Mouse (Mus musculus) left cerebral cortex, adult 8-10 months (tissue): ENCODE results near the gene Wfdc18. TPM values are rescaled to one million over a fixed set of nuclear protein-coding genes. Genes with fewer than 3 reads are reported as not detected.

ENCODE experiments used
- DNase-seq, 2 experiments: peaks; one replicate each; pipeline ENCODE4 v3.0.0; 2022; ENCODE audit warnings: low spot score in 2 of 2
- total RNA-seq, 4 experiments: library from RNA; stranded (reverse); gene quantifications; 2 replicates each; pipeline ENCODE4 v1.2.4; 2022

Wfdc18 gene
- total RNA-seq: 1 to 10 TPM in 2 of 4 experiments, under 1 TPM in 1, not detected in 1; 0.98 to 1.9 (median 1.9) TPM

DNA sequence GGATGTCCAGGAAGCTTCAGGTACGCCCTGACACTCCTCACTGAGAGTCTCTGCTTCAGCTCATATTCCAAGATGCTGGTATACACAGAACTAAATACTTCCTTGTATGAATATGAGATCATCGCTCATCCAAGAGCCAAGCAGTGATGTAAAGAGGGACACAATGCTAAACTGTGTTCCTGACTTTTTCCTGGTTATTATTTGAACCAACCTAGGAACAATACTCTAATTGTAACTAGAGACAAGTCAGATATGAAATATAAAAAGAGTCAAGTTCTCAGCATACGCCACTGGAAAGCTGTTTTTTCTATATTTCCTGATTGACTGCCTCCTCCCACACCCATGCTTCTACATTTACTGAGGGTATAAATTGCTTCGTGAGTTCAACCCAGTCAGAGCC, at the start of gene Wfdc18:
TSS of gene Wfdc18 (plus strand) at position 301 of the 400 bp plus-strand sequence.
- DNase-seq: no peak

DNA sequence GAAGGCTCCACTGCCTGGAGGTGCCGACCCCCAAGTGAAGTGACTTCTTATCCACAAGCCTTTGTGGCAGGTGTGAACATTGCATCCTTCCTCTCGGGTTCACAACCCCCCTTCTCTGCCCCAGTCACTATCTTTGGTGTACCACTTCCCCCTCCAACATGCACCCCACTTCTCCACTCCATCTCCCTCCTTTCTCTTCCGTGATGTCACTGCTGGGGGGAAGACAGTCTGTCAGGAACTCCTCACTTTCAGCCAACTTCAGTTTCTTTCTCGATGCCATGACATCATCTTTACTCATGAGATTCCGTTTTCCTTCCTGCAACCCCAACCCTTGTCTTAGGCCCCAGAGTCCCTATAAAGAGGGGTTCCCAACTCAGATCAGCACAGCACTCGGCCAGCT, 46.6 kb upstream of the Wfdc18 start, which contains the start of gene Ccl4:
TSS of gene Ccl4 (plus strand) at position 381 of the 400 bp plus-strand sequence.
- no peak for DNase-seq

DNA sequence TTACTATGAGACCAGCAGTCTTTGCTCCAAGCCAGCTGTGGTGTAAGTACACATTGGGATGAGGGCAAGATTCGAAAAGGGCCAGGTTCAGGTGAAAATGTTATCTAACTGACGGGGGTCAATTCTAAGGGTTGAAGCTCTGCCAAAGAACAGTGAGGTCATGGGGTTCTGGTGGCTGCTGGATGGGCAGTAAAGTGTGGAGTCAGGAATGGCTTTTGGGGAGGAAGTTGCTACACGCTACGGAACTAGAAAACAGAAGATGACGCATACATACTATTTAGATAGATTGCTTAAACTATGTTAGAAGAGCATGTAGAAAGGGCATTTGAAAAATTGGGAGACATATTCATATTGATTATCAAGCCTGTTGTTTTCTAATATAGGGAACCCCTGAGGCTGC, 45.3 kb upstream of the Wfdc18 start:
- no peak for DNase-seq

DNA sequence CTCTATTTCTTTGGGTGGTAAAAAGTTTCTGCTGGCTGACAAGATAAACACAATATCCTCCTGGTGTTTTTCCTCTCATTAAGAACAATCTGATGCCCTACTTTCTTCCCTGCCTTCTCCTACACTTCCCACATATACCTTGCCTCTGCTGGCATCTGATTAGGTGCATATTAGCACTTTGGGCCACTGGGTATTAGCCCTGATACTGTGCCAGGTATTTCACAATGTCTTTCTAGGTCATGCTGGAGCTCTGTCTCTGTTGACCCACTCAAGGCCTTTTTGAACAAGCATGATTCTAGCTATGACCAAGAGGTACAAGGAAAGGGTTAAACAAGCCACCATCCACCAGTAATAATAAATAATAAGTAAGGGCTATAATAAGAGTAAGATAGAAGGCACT, 37.1 kb upstream of the Wfdc18 start:
- no peak for DNase-seq

DNA sequence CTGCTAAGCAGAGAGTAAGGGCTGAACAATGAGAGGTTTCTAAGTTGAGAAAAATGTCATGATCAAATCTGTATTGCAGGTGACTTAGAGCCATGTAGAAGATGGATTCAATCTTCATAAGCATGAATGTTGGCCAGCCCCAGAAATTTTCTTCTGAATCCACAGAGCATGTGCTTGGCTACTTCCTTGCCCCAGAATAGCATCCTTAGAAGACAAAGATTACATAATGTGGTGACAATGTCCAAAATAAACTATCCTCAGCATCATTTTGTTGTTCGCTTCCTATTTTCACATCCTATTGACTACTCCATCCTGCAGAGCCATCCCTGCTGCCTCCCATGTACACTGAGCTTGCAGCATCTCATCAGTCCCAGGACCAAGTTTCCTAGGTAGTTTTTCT, 33.1 kb upstream of the Wfdc18 start:
- no peak for DNase-seq

DNA sequence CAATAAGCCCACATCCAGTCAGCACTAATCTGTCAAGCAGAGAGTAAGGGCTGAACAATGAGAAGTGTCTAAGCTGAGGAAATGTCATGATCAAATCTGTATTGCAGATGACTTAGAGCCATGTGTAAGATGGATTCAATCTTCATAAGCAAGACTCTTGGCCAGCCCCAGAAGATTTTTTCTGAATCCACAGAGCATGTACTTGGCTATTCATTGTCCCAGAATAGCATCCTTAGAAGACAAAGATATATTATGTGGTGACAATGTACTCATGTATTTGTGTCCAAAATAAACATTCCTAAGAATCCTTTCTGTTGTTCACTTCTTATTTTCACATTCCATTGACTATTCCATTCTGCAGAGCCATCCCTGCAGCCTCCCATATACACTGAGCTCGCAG, 18.9 kb upstream of the Wfdc18 start:
- no peak for DNase-seq

DNA sequence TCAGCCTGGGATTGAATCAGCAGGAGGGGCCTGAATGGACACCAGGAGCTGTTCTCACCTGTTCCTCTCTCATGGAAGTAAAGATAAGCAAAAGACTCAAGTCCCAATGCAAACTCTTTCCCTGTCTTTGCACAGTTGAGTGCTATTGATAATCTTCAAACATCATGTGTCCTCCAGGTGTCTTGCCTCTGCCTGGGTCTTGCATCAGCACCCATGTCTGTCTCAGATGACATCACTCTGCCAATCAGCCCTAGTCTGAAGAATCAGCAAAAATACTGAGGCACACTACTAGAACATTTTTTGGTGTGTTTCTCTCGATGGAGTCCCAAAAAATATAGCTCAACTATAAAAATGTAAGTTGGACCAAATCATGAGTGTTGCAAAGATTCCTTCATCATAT, 16.8 kb upstream of the Wfdc18 start:
- no peak for DNase-seq

DNA sequence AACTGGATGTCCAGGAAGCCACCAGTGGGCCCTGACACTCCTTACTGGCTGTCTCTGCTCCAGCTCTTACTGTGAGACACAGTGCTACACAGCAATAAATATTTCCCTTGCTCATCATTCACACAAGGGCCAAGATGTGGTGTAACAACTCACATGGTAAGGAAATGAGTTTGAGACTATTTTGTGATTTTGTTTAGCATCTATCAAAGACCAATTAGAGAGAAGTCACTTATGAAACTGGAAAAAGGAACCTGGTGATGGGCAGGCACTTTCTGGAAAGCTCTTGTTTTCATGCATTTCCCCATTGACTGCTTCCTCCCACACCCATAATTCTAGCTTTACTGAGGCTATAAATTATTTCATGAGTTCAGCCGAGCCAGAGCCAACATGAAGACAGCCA, 5.1 kb upstream of the Wfdc18 start, which contains the start of gene Wfdc17:
TSS of gene Wfdc17 (plus strand) at position 287 of the 400 bp plus-strand sequence.
- DNase-seq: no peak

DNA sequence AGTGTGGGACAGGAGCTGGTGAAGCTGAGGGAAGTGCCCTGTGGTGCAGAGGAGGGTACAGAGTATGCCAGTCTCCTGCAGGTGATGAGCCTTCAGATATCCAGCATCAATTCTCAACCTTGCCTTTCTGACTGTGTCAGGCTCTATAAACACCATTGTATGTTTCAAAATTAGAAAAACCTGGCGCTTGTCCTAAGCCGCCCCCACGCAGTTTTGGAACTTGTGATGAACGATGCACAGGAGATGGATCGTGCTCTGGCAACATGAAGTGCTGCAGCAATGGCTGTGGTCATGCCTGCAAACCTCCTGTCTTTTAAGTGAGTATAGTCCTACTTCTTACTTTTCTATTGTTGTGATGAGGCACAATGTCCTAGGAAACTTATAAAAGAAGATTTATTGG, 868 bp downstream of the Wfdc18 start:
- DNase-seq: peak in 1 of 2 experiments; percentile 10

DNA sequence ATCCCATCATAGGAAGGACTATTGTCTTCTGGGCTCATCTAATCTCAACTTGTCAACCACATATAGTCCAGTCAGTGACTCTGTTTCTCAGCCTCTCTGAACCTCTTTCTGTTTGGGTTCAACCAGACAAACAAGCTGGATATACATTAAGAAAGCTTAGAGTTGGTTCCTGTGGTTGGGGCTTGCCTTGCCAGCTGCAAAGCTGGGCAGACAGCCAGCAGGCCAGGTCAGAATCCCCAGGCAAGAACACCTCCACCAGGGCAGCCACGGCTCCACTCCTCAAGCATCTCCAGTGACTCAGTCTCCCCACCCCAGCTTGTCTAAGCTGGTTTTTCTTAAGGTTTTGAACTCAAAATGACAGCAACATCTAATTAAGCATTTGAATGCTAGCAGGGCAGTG, 3.9 kb downstream of the Wfdc18 start:
- DNase-seq: no peak

DNA sequence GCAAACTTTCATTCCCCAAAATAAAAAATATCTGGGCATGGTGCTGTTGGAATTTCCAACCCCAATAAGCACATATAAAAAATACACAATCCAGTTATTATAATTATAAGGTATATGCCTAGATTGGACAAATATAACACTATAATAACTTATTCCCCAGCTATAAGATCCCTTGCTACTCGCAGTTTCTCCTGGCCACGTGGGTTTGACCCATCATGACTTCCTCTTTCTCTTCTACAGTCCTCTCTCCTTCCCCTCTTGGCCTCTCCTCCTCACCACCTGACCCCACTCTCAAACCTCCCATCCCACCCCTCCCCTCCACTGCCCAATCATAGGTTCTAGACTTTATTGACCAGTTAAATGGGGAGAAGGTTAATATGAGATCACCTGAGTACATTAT, 5.1 kb downstream of the Wfdc18 start:
- no peak for DNase-seq

DNA sequence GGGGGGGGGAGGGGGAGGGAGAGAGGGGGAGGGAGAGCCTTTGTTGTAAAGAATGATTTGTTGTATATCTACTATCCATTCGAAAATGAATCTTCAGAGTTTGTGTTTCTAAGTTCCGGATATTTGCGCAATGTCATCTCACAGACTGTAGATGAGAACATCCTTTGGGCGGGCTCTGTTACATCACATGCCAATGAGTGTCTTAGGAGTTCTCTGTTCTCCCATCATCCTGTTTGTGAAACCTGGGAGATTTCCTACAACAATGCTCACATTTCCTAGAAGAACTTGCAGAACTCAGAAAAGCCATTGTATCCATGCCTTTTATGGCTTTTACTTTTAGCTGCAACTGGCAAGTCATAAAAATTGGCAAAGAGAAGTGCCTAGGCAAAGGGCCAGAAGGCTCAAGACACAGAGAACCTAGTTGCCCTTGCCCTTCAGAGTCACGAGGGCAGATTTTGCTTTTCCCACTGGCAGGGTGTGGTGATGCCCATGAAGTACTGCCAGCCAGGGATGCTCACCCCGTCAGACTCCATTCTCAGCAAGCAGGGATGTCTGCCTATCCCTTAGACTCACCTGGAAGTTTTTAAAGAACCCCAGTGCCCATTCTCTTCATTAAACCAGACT, 8.3 kb downstream of the Wfdc18 start:
- DNase-seq: no peak

DNA sequence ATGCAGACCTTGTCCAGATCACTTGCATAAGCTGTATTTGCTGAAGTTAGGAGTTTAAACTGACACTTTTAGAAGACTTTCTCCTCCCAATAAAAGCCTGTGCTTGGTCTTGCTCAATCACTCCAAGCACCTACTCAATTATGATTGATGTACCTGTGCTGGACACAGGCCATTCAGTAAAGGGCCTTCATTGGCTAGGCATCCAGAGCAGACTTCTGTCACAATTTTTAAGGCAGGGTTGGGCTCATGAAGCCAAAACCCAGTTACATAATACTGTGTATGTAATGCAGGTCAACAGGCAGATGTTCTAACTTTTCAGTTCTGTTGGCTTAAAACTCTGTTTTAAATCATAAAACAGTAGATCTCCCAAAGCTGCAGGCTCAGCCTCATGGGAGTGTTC, 12.0 kb downstream of the Wfdc18 start:
- no peak for DNase-seq

DNA sequence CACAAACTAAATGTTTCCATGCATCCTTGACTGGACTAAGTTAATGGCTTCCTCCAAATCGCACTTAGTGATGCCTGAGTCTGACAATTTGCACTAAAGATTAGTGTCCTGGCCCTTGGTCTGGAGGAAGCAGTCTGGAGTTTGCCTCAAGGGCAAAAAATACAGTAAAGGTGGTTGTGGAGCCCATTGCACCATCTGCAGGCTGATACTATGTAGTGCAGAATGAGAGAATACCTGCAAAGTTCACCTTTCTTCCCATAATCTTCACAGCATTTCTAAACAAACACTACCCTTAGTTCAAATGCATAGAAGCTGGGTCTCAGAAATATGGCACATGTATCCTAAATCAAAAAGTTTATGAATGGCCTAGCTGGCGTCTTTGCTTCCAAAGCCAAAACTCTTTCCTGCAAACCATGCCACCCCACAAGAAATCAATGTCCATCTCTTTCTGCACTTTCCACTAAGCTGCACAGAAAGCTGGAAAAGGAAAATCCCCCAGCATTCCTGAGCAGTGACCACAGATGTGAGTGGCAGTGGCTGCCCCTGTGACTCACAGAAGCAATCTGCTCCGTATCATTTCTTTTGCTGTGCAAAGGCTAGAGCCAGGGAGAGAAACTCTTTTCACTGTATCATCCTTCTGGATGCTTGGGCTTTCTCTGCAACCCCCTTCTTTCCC, 20.1 kb downstream of the Wfdc18 start:
- no peak for DNase-seq

DNA sequence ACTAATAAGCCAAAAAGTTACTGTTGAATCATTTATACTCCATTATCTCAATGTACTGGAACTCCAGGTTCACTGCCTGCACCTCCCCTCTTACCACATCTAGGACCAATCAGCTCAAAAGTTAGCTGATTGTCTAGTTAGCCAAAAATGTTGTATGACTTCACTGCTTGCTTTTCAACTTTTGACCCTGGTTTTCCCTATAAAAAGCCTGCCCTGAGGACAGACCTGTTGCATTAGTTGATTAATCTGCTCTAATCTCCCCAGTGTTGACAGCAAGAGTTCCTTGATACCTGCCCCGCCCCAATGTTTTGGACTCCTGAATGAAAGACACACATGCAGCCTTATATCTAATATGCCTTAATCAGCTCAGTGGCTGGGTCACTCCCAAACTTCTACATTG, 22.3 kb downstream of the Wfdc18 start:
- no peak for DNase-seq

DNA sequence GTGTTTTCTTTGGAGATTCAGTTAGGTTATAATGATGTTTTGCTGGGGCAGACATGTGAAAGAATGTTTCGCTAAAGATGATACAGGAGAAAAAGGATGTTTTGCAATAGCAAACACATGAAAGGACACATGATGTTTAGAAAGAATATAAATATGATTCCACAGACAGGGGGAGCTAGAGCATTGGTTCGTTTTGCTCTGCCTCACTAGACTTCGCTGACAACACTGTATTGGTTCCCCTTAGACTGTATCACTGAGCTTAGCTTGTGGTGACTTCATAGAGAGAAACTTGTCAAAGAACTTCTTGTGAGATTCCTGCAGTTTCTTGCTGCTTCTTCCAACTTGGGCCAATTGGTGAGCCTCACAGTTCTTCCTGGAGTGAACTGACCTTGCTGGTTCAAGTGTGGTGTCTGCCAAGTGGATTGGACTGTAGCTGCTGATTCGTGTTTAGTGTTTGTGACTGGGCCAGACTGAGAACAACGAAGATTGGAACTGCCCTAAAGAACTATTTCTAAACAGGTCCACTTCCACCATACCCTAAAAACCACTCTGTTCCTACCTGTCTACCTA, 24.3 kb downstream of the Wfdc18 start:
- DNase-seq: no peak

DNA sequence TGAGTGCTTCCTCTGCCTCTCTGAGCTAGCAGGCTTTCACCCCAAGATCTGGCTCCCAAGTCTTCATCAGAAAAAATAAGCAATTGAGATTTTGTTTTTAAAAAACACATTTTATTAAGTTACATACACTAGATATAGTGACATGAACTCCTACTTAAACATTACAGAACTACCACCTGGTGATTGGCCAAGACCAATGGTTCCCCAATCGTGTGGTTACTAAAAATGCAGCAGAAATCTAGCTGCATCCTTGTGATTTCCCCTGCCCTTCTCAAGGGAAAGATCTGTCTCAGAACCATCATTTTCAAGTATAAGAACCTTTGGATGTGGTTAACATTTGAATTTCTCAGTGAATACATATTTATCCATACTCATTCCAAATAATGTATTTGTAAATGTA, 25.4 kb downstream of the Wfdc18 start:
- DNase-seq: no peak

DNA sequence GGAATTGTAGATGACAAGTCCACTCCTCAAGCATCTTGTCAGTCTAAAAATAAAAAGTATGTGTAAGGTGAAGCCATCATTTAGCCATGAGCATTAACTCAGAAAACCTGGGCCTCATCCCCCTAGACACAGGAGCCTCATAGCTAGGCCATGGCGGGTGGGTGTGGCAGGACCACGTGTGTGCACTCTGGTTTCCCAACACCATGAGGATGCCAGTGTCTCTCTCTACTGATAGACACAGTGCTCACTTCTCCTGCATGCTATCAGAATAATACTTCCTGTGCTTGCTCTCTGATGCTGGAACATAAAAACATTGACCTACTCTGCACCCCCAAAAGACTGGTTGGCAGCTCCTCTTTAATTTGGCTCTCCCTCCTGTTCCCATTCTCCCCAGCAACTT, 27.1 kb downstream of the Wfdc18 start:
- no peak for DNase-seq

DNA sequence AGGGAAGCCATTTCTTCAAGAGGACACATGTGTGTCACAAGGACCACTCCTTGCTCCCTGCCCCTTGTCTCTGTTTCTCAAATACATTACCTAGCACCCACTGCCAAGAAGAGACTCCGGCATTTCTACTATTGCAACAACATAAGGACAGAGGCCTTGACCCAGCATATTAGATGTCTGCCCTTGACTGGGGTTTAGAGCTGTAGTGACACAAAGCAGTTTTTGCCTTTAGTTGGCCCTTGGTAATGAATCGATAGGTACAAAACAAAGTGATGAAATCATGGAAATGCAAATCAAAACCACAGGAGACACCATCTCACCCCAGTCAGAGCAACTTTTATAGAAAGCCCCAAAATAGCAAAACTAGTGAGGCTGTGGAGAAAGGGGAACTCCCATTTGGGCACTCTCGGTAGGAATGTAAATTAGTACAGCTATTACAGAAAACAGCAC, 28.3 kb downstream of the Wfdc18 start:
- no peak for DNase-seq

DNA sequence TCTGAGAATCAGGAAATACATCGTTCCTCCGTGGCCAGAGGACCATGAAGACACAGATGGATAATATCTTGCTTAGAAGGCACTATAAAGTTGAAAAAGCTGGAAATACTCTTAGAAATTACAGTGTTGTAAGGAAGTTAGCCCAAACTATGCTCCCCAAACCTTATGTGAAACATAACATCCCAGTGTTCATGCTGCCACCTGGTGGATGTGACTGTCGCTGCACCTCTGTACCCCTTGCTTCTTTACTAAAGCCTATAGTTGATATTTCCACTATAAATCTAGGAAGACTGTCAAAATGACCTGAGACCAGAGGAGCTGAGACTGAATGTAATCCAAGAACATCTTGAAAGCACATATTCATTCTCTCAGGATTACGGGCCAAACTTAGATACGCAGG, 30.4 kb downstream of the Wfdc18 start:
- DNase-seq: peak; percentile 25 to 81

DNA sequence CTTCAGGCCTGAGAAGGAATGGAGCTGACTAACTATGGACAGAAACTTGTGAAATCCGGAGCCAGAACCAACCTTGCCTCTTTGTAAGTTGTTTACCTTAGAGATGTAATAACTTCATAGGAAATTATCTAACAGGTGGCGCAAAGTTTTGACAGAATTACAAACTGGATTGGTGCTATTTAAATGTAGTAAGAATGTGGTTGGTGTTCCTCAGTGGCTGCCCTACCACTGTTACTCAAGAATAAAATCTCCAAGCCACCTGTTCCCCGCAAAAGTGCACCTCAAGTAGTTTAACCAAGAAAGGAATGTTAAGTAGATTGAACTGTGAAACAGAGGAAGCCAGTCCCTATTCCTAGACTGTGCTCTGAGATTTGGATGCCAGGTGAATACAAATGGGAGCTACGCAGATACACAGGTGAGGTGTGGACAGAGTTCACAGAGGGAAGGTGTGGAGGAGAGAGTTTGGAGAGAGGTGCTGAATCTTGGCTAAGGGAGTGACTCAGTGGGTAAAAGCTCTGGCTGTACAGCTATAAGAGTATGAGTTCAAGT, 31.7 kb downstream of the Wfdc18 start:
- DNase-seq: no peak

DNA sequence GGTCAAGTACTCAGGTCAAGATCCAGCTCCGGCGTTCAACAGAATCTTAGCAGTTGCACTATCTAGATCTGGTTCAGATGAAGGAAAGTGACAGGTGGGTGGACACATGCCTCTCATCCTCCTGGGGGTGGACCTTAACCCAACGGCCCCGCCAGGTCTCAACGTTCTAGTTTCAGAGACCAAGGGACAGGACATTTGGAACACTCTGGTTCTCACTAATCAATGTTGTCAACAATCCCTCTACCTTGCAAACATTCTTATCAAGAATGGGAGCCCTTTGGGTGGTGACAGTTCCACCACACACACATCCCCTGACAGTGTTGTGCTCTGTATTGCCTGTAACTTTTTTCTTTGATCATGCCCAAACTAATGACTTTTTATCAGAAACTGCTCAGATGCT, 33.0 kb downstream of the Wfdc18 start:
- no peak for DNase-seq
